Mouse (Mus musculus): ENCODE measurements around the gene Sesn1. TPM values are rescaled to one million over a fixed set of nuclear protein-coding genes. Genes with fewer than 3 reads are reported as not detected.

The Sesn1 gene
- polyA plus RNA-seq, 1 experiment from 2014 or later: 41.2 TPM

DNA sequence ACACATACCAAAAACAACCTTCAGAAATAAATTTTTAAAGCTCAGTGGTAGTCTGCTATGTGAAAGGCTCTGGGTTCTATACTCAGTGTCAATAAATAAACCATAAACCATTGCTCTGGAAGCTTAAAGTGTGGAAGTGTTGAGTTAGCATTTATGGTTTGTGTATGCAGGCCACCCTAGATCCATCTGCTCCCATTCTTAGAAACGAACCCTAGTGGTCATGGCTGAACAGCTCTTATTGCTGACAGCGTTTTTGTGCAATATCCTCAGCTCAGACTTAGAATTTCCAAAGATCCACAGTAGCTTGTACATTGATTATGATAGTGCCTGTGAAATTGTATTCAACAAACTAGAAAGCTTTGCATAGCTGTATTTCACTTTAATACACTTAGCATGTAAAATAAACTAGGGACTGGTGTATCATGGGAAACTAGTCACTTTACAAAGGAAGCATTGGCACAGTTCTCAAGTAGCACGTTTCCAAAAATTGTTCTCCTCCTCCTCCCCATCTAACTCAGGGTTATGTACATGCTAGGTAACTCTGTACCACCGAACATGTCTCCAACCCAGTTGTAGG lies 78.7 kb downstream of the Sesn1 start:
- Histone ChIP-seq H3K4me1 (ENCODE audit: control insufficient read depth, insufficient read depth, low read depth, low read length) (peaks cover 13% of the 10 kb centered on the region), H3K27ac (ENCODE audit: low read depth, low read length) (no peak overlapping the region; the same call in 1 of the 2 replicates), H3K9ac (ENCODE audit: low read depth, low read length) (no peak overlapping the region), H3K36me3 (ENCODE audit: control insufficient read depth, insufficient read depth, low read length) (no peaks in the 10 kb centered on the region), H3K4me3 (ENCODE audit: low read length) (peak overlapping the region; percentile 59), H3K27me3 (replicated peaks; ENCODE audit: control insufficient read depth, insufficient read depth, low read length) (no peaks in the 10 kb centered on the region), H3K9me3 (ENCODE audit: control insufficient read depth, low read length) (no peaks in the 10 kb centered on the region), H3K4me2 (ENCODE audit: low read length) (peak overlapping the region; percentile 60)
- WGBS: 38% methylated on average over 4 of the region's 4 CpGs
- no peak; the same call in 1 of the 2 replicates for ATAC-seq

DNA sequence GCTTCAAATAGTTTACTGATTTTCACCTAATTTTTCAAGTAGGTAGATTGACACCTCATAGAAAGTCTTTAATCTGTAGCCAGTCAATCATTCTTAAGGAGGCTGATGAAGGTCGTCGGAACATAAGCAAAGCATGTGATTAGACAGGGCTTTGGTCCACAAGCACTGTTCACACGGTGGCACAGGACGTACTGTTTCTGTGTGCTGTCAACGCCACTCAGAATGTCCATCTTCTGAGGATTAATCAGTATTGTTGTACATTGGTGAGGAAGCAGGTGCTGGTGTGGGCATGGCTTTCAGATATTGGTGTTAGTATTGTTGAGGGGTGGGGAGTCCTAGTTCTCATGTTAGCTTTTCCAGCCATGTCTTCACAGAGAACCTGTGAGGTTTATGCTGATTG lies 79.8 kb downstream of the Sesn1 start:
- Histone ChIP-seq H3K4me3 (ENCODE audit: low read length) (no peak overlapping the region), H3K4me1 (ENCODE audit: control insufficient read depth, insufficient read depth, low read depth, low read length) (peaks cover 24% of the 10 kb centered on the region), H3K27ac (ENCODE audit: low read depth, low read length) (no peak overlapping the region), H3K27me3 (replicated peaks; ENCODE audit: control insufficient read depth, insufficient read depth, low read length) (no peaks in the 10 kb centered on the region), H3K36me3 (ENCODE audit: control insufficient read depth, insufficient read depth, low read length) (no peaks in the 10 kb centered on the region), H3K9ac (ENCODE audit: low read depth, low read length) (no peak overlapping the region), H3K9me3 (ENCODE audit: control insufficient read depth, low read length) (no peaks in the 10 kb centered on the region), H3K4me2 (ENCODE audit: low read length) (peak overlapping the region; percentile 4)
- no peak for ATAC-seq
- WGBS: 76% methylated on average over 5 of the region's 5 CpGs

DNA sequence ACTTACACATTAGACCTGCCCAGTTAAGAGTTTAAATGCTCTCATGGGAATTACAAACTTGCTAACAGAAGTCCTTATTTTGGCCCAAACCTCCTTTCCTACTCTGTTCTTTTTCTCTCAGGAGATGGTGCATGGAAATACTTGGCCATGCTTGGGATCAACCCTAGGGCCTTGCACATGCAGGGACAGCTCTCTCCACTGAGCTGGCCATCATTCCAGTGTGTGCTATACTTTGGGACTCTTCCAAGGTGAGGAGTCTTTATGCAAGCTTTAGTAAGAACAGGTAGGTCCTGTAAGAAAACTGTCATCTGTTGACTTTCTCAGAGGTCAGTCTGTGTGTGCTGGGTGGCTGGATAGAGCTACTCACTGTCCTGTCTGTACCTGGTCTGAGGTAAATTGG lies 80.8 kb downstream of the Sesn1 start:
- H3K27ac ChIP-seq (ENCODE audit: low read depth, low read length): no peak overlapping the region

DNA sequence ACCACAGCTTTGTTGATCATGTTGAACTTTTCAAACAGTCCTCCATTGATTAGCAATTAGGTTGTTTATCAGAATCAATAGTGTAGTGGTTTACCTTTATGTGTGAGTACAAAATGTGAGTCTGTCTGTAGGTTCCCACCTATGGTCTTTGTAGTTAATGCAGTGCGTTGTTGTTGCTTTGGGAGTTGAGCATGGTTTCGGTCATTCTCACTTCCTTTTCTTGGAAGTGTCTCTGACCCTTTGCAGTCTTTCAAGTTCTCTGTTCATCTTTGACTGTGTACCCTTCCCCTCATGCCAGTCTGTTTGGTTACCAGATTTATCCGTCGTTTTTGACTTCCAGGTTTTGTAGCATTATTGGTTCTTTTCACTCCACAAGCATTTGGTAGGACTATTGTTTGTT lies 81.6 kb downstream of the Sesn1 start:
- Histone ChIP-seq H3K9ac (ENCODE audit: low read depth, low read length) (no peak overlapping the region), H3K27ac (ENCODE audit: low read depth, low read length) (no peak overlapping the region), H3K4me3 (ENCODE audit: low read length) (no peak overlapping the region), H3K36me3 (ENCODE audit: control insufficient read depth, insufficient read depth, low read length) (peaks cover 4% of the 10 kb centered on the region; the same call in 1 of the 2 replicates), H3K27me3 (replicated peaks; ENCODE audit: control insufficient read depth, insufficient read depth, low read length) (no peaks in the 10 kb centered on the region), H3K4me2 (ENCODE audit: low read length) (no peak overlapping the region), H3K4me1 (ENCODE audit: control insufficient read depth, insufficient read depth, low read depth, low read length) (peaks cover 24% of the 10 kb centered on the region), H3K9me3 (ENCODE audit: control insufficient read depth, low read length) (no peaks in the 10 kb centered on the region)
- WGBS: 93% methylated on average over 4 of the region's 4 CpGs
- no peak for ATAC-seq

More for the DNA sequence above, 80.8 kb downstream of the Sesn1 start:
- Histone ChIP-seq H3K4me2 (ENCODE audit: low read length) (no peak overlapping the region), H3K27me3 (replicated peaks; ENCODE audit: control insufficient read depth, insufficient read depth, low read length) (no peaks in the 10 kb centered on the region), H3K4me3 (ENCODE audit: low read length) (no peak overlapping the region), H3K9me3 (ENCODE audit: control insufficient read depth, low read length) (no peaks in the 10 kb centered on the region), H3K36me3 (ENCODE audit: control insufficient read depth, insufficient read depth, low read length) (no peaks in the 10 kb centered on the region), H3K4me1 (ENCODE audit: control insufficient read depth, insufficient read depth, low read depth, low read length) (peaks cover 24% of the 10 kb centered on the region), H3K9ac (ENCODE audit: low read depth, low read length) (no peak overlapping the region)
- ATAC-seq: no peak

DNA sequence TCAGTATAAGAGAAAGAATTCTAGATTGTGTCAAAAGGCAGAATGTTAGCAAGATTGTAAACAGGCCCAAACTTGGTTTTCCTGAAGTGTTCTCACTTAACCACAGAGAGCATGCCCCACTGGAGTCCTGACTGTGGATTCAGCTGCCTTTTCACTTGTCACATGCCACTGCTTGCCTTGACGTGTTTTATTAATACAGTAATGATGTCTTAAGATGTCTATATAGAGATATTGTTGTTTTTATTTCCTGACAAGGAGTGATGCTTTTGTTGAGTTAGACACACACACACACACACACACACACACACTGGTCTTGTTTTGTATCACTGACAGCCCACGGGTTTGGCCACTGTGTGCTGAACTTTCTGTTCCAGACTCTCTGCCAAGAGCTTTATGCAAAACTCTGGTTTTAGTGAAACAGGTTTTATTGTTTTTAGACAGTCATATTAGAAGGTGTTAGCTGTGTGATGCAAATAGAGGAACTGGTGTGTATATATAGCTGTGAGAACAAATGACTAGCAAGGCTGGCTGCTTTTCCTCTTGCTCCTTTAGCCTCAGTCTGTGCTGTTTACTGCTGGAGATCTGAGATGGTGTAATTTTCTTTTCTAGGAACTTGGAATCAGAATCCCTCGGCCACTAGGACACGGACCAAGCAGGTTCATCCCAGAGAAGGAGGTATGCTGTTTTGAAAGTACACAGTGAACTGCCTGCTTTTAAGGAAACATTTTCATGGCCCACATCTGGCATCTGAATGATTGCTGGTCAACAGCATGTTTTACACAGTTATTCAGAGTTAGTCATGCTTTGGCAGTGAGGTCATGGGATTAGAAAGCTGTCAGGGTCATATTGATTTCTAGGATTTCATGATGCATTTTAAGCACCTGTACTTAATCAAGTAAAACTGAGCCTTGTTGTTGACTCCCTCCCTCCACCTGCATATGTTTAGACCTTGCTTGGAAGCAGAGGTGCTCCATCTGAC lies 84.0 kb downstream of the Sesn1 start:
- WGBS: 50% methylated on average over 4 of the region's 4 CpGs
- H3K9ac ChIP-seq (ENCODE audit: low read depth, low read length): no peak overlapping the region
- H3K36me3 ChIP-seq (ENCODE audit: control insufficient read depth, insufficient read depth, low read length): peaks cover 11% of the 10 kb centered on the region
- 0 out of 2 replicates have a peak overlapping the region, but pooled peaks have one; percentile 12 for H3K27ac ChIP-seq (ENCODE audit: low read depth, low read length)
- H3K4me3 ChIP-seq (ENCODE audit: low read length): no peak overlapping the region
- no peak overlapping the region for H3K4me2 ChIP-seq (ENCODE audit: low read length)
- peaks cover 17% of the 10 kb centered on the region for H3K4me1 ChIP-seq (ENCODE audit: control insufficient read depth, insufficient read depth, low read depth, low read length)
- no peaks in the 10 kb centered on the region for H3K9me3 ChIP-seq (ENCODE audit: control insufficient read depth, low read length)
- H3K27me3 ChIP-seq (replicated peaks; ENCODE audit: control insufficient read depth, insufficient read depth, low read length): no peaks in the 10 kb centered on the region
- no peak for ATAC-seq

DNA sequence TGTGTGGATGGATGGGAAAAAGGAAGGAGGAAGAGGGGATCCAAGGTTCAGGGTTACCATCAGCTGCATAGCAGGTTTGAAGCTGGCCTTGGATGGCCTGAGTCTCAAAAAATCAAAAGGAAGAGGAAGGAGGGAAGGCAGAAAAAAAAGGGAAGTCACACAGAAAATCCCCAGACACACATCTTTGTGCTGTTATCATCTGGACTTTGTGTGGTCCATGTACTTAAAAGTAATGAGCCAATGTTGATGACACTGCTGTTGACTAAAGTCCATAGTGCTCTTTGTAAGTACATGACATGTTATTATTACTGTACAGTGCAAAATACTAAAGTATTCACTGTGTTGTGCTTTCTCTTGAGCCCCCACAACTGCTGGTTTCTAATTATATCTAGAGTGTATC lies 86.7 kb downstream of the Sesn1 start:
- H3K27ac ChIP-seq (ENCODE audit: low read depth, low read length): no peak overlapping the region

DNA sequence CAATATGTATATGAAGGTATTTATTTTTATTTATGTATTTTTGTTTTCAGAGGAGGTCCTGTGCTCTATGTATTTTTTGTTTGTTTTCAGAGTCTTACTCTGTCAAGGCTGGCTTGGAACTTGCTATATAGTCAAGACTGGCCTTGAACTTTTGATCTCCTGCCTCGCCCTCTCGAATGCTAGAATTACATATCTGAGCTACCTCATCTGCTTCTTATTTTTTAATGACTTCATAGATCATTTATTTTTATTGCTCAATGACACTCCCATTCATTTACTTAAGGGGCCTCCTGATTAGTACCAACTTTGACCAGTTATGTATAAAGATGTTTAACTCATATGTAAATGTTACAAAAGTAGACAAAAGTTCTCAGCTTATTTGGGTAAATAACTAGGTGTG lies 87.1 kb downstream of the Sesn1 start:
- H3K9ac ChIP-seq (ENCODE audit: low read depth, low read length): no peak overlapping the region
- no peaks in the 10 kb centered on the region for H3K9me3 ChIP-seq (ENCODE audit: control insufficient read depth, low read length)
- H3K27me3 ChIP-seq (replicated peaks; ENCODE audit: control insufficient read depth, insufficient read depth, low read length): no peaks in the 10 kb centered on the region
- H3K27ac ChIP-seq (ENCODE audit: low read depth, low read length): no peak overlapping the region
- WGBS: 96% methylated on average over 2 of the region's 2 CpGs
- peaks cover 13% of the 10 kb centered on the region for H3K4me1 ChIP-seq (ENCODE audit: control insufficient read depth, insufficient read depth, low read depth, low read length)
- ATAC-seq: no peak
- H3K4me2 ChIP-seq (ENCODE audit: low read length): no peak overlapping the region
- H3K4me3 ChIP-seq (ENCODE audit: low read length): no peak overlapping the region
- peaks cover 16% of the 10 kb centered on the region for H3K36me3 ChIP-seq (ENCODE audit: control insufficient read depth, insufficient read depth, low read length)

More for the DNA sequence above, 86.7 kb downstream of the Sesn1 start:
- Histone ChIP-seq H3K9ac (ENCODE audit: low read depth, low read length) (no peak overlapping the region), H3K27me3 (replicated peaks; ENCODE audit: control insufficient read depth, insufficient read depth, low read length) (no peaks in the 10 kb centered on the region), H3K4me1 (ENCODE audit: control insufficient read depth, insufficient read depth, low read depth, low read length) (peaks cover 13% of the 10 kb centered on the region), H3K4me2 (ENCODE audit: low read length) (no peak overlapping the region), H3K4me3 (ENCODE audit: low read length) (no peak overlapping the region), H3K9me3 (ENCODE audit: control insufficient read depth, low read length) (no peaks in the 10 kb centered on the region), H3K36me3 (ENCODE audit: control insufficient read depth, insufficient read depth, low read length) (peaks cover 16% of the 10 kb centered on the region)
- ATAC-seq: no peak

DNA sequence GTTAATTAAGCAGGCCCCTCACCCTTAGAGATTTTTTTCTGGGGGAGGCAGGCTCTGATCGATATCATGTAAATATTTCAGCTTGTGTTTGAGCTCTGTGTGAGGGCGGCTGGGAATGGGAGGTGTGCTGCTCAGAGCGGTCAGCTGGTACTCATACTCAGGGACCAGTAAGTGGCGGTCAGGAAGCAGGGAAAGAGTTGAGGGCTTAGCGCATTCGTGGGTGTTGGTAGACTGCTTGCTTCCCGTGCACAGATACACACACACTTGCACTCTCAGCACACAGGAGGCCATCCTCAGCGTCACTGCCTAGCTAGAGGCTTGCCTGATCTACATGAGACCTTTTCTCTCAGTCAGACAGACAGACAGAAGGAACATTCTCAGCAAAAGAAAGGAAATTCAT lies 91.7 kb downstream of the Sesn1 start:
- Histone ChIP-seq H3K4me2 (ENCODE audit: low read length) (no peak overlapping the region), H3K27ac (ENCODE audit: low read depth, low read length) (no peak overlapping the region), H3K27me3 (replicated peaks; ENCODE audit: control insufficient read depth, insufficient read depth, low read length) (no peaks in the 10 kb centered on the region), H3K36me3 (ENCODE audit: control insufficient read depth, insufficient read depth, low read length) (peaks cover 31% of the 10 kb centered on the region), H3K4me3 (ENCODE audit: low read length) (no peak overlapping the region), H3K4me1 (ENCODE audit: control insufficient read depth, insufficient read depth, low read depth, low read length) (no peaks in the 10 kb centered on the region), H3K9me3 (ENCODE audit: control insufficient read depth, low read length) (no peaks in the 10 kb centered on the region), H3K9ac (ENCODE audit: low read depth, low read length) (no peak overlapping the region)
- no peak for ATAC-seq
- 88% methylated on average over 8 of the region's 8 CpGs for WGBS

DNA sequence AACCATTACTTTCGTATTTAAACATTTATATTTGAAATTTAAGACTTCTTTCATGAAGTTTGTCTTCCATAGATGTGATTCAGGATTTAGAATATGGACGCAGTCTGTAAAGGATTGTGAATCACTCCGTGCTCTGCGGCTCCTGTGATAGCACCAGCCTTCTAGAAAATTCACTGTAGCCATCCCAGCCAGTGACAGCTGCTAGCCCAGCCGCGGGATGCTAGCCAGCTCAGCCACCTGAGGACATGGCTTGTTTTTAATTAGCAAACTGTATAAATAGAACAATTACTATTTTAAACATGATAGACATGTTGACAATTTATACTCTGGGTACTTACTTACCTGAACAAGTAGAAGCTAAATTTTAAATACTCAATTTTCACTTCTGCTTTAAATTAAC lies 92.1 kb downstream of the Sesn1 start:
- no peaks in the 10 kb centered on the region for H3K9me3 ChIP-seq (ENCODE audit: control insufficient read depth, low read length)
- no peak for ATAC-seq
- H3K9ac ChIP-seq (ENCODE audit: low read depth, low read length): no peak overlapping the region
- peaks cover 35% of the 10 kb centered on the region for H3K36me3 ChIP-seq (ENCODE audit: control insufficient read depth, insufficient read depth, low read length)
- WGBS: 85% methylated on average over 6 of the region's 6 CpGs
- H3K4me3 ChIP-seq (ENCODE audit: low read length): no peak overlapping the region
- no peaks in the 10 kb centered on the region for H3K27me3 ChIP-seq (replicated peaks; ENCODE audit: control insufficient read depth, insufficient read depth, low read length)
- H3K4me1 ChIP-seq (ENCODE audit: control insufficient read depth, insufficient read depth, low read depth, low read length): no peaks in the 10 kb centered on the region
- no peak overlapping the region for H3K4me2 ChIP-seq (ENCODE audit: low read length)
- no peak overlapping the region for H3K27ac ChIP-seq (ENCODE audit: low read depth, low read length)
